Mouse (Mus musculus) spleen, adult 2 months (tissue): Measurements from ENCODE around the gene Gas2. TPM values are rescaled to one million over a fixed set of nuclear protein-coding genes. Genes with fewer than 3 reads are reported as not detected.

Experiments
- DNase-seq, 2 experiments: peaks; one replicate each; pipeline versions ENCODE4 v3.0.0 to v3.0.0-alpha.2; 2012 to 2021; ENCODE audit warnings: low spot score in 2 of 2, low read depth in 1 of 2
- H3K27ac ChIP-seq: fragments of 200-500 bp; 2 replicates; pipeline ENCODE4 v1.5.1; 2012; ENCODE audit warnings: low read length, inconsistent platforms; ENCODE audit not compliant: insufficient read depth
- H3K27me3 ChIP-seq: fragments of 200-500 bp; 2 replicates; pipeline ENCODE4 v1.6.1; 2012; ENCODE audit warnings: mild to moderate bottlenecking, moderate library complexity, low read length, inconsistent platforms; ENCODE audit not compliant: control insufficient read depth, insufficient read depth
- H3K36me3 ChIP-seq: fragments of 200-500 bp; 2 replicates; pipeline ENCODE4 v1.6.1; 2012; ENCODE audit warnings: mild to moderate bottlenecking, low read length, inconsistent platforms; ENCODE audit not compliant: control insufficient read depth, insufficient read depth
- H3K4me1 ChIP-seq: fragments of 200-500 bp; 2 replicates; pipeline ENCODE4 v1.6.1; 2011; ENCODE audit warnings: inconsistent platforms; ENCODE audit not compliant: control insufficient read depth, insufficient read depth, insufficient read length
- H3K4me3 ChIP-seq: fragments of 200-500 bp; 2 replicates; pipeline ENCODE4 v1.5.1; 2011; ENCODE audit warnings: mild to moderate bottlenecking, inconsistent platforms; ENCODE audit not compliant: insufficient read depth, insufficient read length; ENCODE audit errors: extremely low read depth
- CTCF ChIP-seq: fragments of 200-500 bp; IDR thresholded peaks from 2 replicates; pipeline ENCODE4 v1.5.1; 2011; ENCODE audit warnings: mild to moderate bottlenecking, inconsistent platforms; ENCODE audit not compliant: insufficient read depth, insufficient read length, insufficient replicate concordance; ENCODE audit errors: extremely low read depth
- POLR2A ChIP-seq: fragments of 200-500 bp; IDR thresholded peaks from 2 replicates; pipeline ENCODE4 v1.6.1; 2011; ENCODE audit warnings: low read depth, low read length, inconsistent platforms
- WGBS: fragments of 180-500 bp; shearing (Covaris S2); methylation state at CpG from one replicate; pipeline ENCODE4 v1.1.7; 2018; 5-methylcytosine and 5-hydroxymethylcytosine counted together
- polyA plus RNA-seq: library from polyadenylated mRNA; depleted of rRNA; stranded (reverse); fragments of >200 nt; gene quantifications from 2 replicates; pipeline ENCODE4 v1.2.3, GENCODE M21; 2012; rRNA removed

Gas2 gene
- polyA plus RNA-seq, result 0.69 and 0.87 TPM in 2 replicates

GRCm38 (mm10) chr7:51861250-51862096 lies at the start of gene Gas2:
TSS of gene Gas2 (plus strand) at chr7:51862015.
- peak; percentile 28; the same call in 1 of the 2 replicates for TF ChIP-seq POLR2A
- TF ChIP-seq CTCF, result no peak
- peak; percentile 38 to 74 for DNase-seq
- Histone ChIP-seq H3K27me3 (no peaks in the 10 kb centered on the region), H3K4me1 (peaks cover 7% of the 10 kb centered on the region), H3K36me3 (no peaks in the 10 kb centered on the region), H3K4me3 (peak within 1 kb of the TSS; percentile 83), H3K27ac (peak within 1 kb of the TSS; percentile 86)
- 7% methylated on average over 105 of the region's 105 CpGs for WGBS

- no peak for TF ChIP-seq POLR2A
- no peak for TF ChIP-seq CTCF
- no peaks in the 10 kb centered on the region for H3K27me3 ChIP-seq
- no peaks in the 10 kb centered on the region for H3K36me3 ChIP-seq
- no peaks in the 10 kb centered on the region for H3K4me1 ChIP-seq
- DNase-seq, result no peak
- H3K27ac ChIP-seq, result no peak overlapping the region
- no peak overlapping the region for H3K4me3 ChIP-seq
- 64% methylated on average over 4 of the region's 4 CpGs for WGBS
Observed at GRCm38 (mm10) chr7:51815473-51816282, 46.1 kb upstream of the Gas2 start.

- H3K36me3 ChIP-seq, result no peaks in the 10 kb centered on the region
- TF ChIP-seq CTCF (no peak), POLR2A (no peak)
- H3K27me3 ChIP-seq, result no peaks in the 10 kb centered on the region
- no peak overlapping the region for H3K4me3 ChIP-seq
- 58% methylated on average over 3 of the region's 3 CpGs for WGBS
- DNase-seq, result no peak
- no peak overlapping the region for H3K27ac ChIP-seq
- H3K4me1 ChIP-seq, result no peaks in the 10 kb centered on the region
Observed at GRCm38 (mm10) chr7:51816283-51816839, 45.5 kb upstream of the Gas2 start.

- Histone ChIP-seq H3K36me3 (no peaks in the 10 kb centered on the region), H3K27me3 (no peaks in the 10 kb centered on the region), H3K4me3 (no peak overlapping the region), H3K4me1 (no peaks in the 10 kb centered on the region), H3K27ac (no peak overlapping the region)
- no peak for DNase-seq
- 60% methylated on average over 3 of the region's 3 CpGs for WGBS
- no peak for TF ChIP-seq POLR2A
Observed at GRCm38 (mm10) chr7:51818251-51818974, 43.4 kb upstream of the Gas2 start.

- WGBS, result 65% methylated on average over 1 of the region's 1 CpGs
- Histone ChIP-seq H3K4me3 (no peak overlapping the region), H3K27ac (no peak overlapping the region), H3K27me3 (no peaks in the 10 kb centered on the region), H3K36me3 (no peaks in the 10 kb centered on the region), H3K4me1 (no peaks in the 10 kb centered on the region)
- no peak for DNase-seq
- TF ChIP-seq POLR2A, result no peak
Observed at GRCm38 (mm10) chr7:51819891-51820290, 41.9 kb upstream of the Gas2 start.

GRCm38 (mm10) chr7:51821467-51821866 lies 40.3 kb upstream of the Gas2 start:
- Histone ChIP-seq H3K4me3 (no peak overlapping the region), H3K36me3 (no peaks in the 10 kb centered on the region), H3K4me1 (no peaks in the 10 kb centered on the region), H3K27me3 (no peaks in the 10 kb centered on the region), H3K27ac (no peak overlapping the region)
- TF ChIP-seq POLR2A, result no peak
- DNase-seq, result no peak
- 54% methylated on average over 2 of the region's 2 CpGs for WGBS
